Mouse (Mus musculus) adrenal gland, adult 2 months (tissue): ENCODE data around the gene Fiz1. TPM values are rescaled to one million over a fixed set of nuclear protein-coding genes. Genes with fewer than 3 reads are reported as not detected.
A peak's percentile ranks its signal among the peaks of the same experiment; 100 is the strongest.

Experiments
- DNase-seq: peaks from one replicate; pipeline ENCODE4 v3.0.0; 2021
- long read RNA-seq: library from polyadenylated mRNA; stranded (forward); transcript quantifications from one replicate; pipeline ENCODE4 v2.0.0, GENCODE M21; 2021
- polyA plus RNA-seq: library from polyadenylated mRNA; depleted of rRNA; stranded (reverse); fragments of >200 nt; gene quantifications from 2 replicates; pipeline ENCODE4 v1.2.3, GENCODE M21; 2012; rRNA removed
- total RNA-seq, 2 experiments: library from RNA; stranded (reverse); gene quantifications; 2 replicates each; pipeline ENCODE4 v1.2.3; 2021

Fiz1 gene
- total RNA-seq (10 to 100 TPM; 24.1 to 24.7 TPM), polyA plus RNA-seq (31.5 and 32.2 TPM in 2 replicates)
- long read RNA-seq, transcript Fiz1-201 (3 exons, 2,546 nt) = major isoform, 6 of 12 reads
- long read RNA-seq, partial matches to known transcripts = 2 of 12 reads
- long read RNA-seq, other reads (novel, unspliced or antisense) = 0 of 12 reads

DNA sequence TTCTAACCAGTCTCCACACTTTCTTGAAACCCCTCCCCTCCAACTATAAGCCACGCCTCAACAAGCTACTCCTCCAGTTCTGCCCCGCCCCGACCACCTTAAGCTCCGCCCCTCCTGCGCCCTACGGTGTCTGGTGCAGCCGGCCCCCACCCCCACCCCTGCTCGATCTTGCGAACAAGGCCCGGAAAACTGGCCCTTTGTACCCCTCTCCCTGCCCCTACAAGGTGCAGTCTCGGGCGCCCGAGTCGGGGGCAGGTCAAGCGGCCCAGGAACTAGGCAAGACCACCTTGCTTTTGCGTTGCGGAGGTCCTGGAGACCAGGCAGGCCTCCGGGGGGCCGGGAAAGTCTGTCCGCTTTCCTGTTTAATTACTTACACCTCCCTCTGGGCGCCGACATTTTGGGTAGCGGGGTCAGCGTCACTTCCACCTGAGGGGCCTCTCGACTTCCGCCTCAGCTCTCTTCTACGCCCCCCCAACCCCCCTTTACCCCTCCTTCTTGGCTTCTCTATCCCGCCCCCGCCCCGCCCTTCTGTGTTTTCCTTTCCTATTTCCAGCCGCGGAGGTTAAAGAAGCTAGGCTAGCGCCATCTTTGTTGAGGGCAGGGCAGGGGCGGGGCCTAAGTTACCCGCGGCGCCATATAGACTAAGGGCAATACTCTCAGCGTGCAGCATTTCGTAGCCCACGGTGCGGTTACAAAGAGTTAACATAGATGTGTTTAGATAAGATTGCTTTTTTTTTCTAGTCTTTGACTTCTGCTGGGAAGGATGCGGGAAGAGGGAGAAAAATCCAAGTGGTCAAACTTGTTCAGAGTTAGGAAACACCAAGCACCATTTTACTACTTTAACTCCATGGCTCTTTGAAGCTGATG, at the start of gene Fiz1, which contains the start of gene Zfp524:
Fiz1 (minus strand) TSS at position 447 of the 867 bp plus-strand sequence.
Zfp524 (plus strand) TSS at position 165 of the 867 bp plus-strand sequence.
- DNase-seq = peak; percentile 98

GRCm38 (mm10) chr7:5062360-5063001, 48.0 kb upstream of the Fiz1 start:
- no peak for DNase-seq

DNA sequence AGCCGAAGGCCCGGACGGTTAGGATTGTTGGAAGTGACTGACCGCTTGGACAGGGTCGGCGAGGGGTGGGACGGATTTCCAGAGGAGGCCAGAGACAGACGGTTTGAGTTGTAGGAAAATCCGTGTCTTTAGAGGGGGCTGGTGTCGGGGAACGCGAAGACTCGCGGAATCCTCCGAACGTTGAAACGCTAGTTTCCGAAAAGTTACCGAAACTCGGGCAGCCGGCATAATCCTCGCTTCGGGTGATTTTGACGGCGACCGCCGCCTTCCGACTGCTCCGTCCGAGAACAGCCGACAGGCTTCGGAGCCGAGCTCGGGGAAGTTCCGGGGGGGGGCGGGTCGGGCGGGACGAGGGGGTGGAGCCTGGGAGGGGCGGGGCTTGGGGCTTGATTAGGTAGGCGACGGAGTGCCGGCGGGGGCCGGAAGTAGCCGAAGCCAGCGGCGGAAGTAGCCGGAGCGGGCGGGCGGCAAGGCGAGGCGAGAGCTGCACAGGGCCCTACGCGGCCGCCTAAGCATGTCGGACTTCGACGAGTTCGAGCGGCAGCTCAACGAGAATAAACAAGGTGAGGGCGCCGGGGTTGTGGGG, 47.4 kb upstream of the Fiz1 start, which contains the start of gene U2af2:
U2af2 (plus strand) TSS at position 370 of the 586 bp plus-strand sequence.
- peak; percentile 96 for DNase-seq

- DNase-seq = peak; percentile 97
Observed at GRCm38 (mm10) chr7:5060944-5061773, 46.7 kb upstream of the Fiz1 start.

DNA sequence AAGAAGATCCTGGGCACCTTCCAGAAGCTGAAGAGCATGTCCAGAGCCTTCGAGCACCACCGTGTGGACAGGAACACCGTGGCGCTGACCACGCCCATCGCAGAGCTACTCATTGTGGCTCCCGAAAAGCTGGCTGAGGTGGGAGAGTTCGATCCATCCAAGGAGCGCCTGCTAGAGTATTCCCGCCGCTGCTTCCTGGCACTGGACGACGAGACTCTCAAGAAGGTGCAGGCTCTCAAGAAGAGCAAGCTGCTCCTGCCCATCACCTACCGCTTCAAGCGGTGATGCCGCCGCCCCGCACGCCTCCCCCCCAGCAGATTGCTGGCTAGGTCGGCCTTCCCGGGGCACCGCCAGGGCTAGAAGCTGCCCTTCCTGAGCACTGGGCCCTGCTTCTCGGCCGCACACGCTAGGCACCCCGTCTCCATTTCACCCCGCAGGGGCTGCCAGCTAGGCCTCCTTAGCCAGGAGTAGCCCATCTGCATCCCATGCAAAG, 45.8 kb upstream of the Fiz1 start:
- peak; percentile 85 for DNase-seq

GRCm38 (mm10) chr7:5059421-5059820, 44.9 kb upstream of the Fiz1 start:
- no peak for DNase-seq

DNA sequence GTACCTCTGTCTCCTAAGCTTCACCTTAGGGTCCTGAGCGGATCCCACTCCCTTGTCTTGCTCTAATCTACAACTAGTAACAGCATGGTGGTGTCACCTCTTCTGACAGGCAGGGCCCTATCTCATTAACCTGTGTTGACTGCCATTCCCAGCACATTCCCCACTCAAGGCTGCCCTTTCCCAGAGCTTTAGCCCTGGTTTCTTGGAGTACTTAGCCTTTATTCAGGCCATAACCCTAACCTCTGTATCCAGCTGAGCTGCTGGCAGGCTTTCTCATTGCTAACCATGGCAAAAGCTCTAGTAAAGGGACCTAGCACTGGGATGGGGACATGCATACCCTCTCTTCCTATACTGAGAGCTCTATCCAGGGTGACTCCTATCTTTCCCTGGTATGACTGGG, 44.1 kb upstream of the Fiz1 start:
- DNase-seq = no peak

DNA sequence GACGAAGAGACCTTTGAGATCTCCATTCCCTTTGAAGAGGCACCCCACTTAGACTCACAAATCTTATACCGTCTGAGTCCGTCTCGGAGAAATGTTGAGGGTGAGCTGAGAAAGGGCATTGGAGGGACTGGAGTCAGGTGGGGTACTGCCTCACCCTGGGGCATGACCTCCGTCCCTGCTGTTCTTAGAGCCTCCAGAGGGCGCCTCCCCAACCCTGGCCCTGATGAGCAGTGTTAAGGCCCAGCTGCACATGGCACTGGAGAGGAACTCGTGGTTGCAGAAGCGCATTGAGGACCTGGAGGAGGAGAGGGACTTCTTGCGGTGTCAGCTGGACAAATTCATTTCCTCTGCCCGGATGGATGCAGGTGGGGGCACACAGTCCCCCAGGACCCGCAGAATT, 43.3 kb upstream of the Fiz1 start:
- no peak for DNase-seq

DNA sequence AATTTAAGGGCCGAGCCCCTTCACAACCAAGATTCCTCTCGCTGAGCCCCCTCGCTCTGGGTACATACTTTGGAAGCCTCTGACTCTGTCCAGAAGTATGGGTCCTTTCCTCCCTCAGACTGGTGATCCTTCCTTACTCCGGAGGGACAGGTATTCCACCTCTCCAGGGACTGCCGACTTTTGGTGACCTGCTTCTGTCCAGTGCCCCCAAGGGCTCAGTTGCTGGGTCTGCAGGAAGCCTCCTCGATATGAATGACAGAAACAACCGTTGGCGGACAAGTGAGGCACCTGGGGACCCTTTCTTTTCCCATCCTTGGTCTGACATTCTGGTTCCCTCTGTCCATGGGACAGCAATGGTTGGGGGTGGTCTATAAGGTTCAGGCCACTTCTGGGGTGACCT, 42.9 kb upstream of the Fiz1 start:
- DNase-seq = no peak

GRCm38 (mm10) chr7:5056651-5057263, 42.3 kb upstream of the Fiz1 start:
- DNase-seq = no peak

DNA sequence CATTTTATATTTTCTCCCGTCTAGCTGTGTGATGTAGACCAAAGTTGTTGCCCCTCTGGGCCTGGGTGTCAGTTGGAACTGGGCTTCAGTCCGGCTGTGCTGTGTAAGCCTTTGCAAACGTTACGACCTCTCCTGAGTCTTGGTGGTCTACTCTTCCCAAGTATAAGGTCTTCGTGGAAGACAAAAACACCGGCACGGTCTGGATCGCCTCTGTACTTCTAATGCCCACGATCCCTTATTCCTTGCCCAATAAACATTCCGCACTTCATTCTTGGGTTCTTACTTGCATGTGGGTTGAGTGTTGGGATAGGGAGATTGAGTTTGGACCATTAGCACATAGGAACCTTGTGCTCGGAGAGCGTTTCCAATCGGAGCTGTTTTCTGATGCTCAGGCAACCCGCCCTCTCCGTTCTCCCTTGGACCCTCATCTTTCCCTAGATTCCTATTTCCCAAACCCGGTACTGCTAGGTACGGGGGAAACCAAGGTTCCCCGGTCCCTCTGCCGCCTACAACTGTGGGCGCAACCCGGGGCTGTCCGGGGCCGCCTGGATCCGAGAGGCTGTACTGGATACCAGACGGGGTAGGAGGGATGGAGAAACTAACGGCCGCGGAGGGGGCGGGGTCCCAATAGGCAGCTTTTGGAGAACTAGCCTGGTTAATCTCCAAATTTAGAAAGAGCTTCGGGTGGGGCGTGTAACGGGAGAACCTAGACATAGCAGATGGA, 39.1 kb upstream of the Fiz1 start:
- DNase-seq = no peak

DNA sequence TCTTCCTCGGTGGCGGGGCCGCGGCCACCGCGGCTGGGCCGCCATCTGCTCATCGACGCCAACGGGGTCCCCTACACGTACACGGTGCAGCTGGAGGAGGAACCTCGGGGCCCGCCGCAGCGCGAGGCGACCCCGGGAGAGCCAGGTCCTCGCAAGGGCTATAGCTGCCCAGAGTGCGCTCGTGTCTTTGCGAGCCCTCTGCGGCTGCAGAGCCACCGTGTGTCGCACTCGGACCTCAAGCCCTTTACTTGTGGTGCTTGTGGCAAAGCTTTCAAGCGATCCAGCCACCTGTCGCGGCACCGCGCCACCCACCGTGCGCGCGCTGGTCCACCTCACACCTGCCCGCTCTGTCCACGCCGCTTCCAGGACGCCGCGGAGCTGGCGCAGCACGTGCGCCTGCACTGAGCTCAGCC, 38.4 kb upstream of the Fiz1 start:
- no peak for DNase-seq

DNA sequence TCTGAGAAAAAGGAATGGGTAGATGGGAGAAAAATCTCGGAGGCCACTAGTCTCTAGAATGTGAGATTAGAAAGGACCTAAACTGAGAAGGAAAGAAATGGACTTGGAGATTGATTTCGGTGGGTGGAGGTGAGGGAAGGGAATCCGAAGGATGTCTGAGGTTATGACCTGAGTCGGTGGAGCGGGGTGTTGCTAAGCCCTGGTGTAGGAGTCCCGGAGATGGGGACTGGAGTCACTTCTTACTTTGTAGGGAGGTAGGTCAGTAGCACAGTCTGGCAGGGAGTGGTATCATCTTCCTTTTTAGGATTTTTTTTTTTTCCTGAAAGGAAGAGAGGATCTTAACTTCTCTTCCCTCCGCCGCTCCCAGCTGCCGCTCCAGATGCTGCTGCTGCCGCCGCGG, 37.9 kb upstream of the Fiz1 start:
- DNase-seq = no peak

GRCm38 (mm10) chr7:5051193-5052192, 37.0 kb upstream of the Fiz1 start, which contains the start of gene Zfp580:
TSS of gene Zfp580 (plus strand) at chr7:5051538.
- peak; percentile 86 for DNase-seq

DNA sequence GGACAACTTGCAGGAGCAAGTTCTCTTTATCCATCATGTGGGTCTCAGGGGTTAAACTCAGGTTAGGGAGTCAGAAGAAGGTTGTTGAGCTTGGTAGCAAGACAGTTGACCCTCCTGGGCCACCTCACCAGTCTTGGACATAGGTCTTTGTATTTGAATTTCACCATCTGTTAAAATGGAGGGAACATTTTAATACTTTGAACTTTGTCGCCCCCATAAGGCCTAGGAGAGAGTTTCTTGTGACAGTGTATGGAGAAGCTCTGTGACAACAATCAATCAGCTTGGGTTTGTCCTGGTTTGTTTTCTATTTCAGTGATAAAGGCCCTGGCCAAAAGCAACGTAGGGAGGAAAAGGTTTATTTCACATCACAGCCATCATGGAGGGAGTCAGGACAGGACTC, 32.8 kb upstream of the Fiz1 start:
- DNase-seq = peak; percentile 41

DNA sequence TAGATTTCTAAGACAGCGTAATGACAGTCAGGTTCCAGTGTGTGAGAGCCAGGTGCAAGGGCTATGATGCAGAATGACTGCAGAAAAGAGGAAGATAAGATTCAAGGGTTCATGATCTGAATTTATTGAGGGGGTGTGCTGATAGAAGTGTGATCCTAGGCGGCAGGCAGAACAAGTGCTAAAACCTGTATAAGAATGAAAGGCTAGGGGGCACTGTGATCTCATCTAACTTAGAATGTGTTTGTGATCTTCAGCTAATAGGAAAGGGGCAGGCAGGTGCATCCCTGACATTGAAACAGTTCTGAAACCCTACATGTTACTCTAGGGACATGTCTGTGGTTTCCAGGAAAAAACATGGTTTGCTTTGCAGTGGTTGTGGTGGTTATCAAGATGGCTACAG, 31.6 kb upstream of the Fiz1 start:
- no peak for DNase-seq

DNA sequence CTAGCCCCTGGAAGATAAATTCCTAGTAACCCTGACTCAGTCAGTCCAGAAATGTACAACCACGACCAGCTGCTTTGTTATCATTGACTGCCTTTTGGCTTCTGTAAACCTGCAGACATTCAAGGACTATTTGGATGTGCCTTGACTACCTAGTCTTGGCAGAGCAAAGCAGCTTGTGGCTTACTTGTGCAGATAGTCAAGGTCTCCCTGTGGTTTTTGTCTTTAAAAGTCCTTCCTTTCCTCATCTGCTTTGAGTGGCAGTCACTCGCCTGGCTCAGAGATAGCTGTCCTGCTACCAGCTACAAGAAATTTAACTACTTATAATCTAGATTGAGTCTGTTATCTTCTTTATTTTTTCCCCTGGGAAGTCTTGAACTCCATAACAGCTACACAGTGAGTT, 30.5 kb upstream of the Fiz1 start:
- DNase-seq = no peak

DNA sequence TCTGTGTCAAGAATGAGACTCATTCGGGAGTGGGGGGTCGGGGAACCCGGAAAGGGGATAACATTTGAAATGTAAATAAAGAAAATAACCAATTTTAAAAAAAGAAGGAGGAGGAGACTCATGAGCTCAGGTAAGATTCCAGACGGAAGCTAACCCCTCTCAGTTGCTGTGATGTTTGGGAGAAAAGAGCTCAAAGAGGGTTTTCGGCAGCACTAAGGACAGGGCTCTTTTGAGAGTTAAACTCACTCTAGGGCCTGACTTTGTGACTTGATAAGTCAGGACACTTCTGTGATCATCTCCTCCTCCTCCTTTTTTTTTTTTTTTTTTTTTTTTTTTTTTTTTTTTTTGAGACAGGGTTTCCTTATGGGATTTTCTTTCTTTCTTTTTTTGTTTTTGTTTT, 24.4 kb upstream of the Fiz1 start:
- DNase-seq = no peak
